Mouse (Mus musculus) CD8-positive naive resting alpha-beta T cell, adult 2 months (primary cell): ENCODE data around the gene Oprm1.
"Not testable (repeated sequence)": the region's sequence is repeated elsewhere in the genome, so short reads cannot be mapped to it uniquely, and the experiment has no call there.

ENCODE experiments used
- DNase-seq, 2 experiments: peaks; one replicate each; pipeline ENCODE4 v3.0.0; 2022; ENCODE audit warnings: low read depth in 2 of 2, low spot score in 2 of 2

The Oprm1 gene

DNA sequence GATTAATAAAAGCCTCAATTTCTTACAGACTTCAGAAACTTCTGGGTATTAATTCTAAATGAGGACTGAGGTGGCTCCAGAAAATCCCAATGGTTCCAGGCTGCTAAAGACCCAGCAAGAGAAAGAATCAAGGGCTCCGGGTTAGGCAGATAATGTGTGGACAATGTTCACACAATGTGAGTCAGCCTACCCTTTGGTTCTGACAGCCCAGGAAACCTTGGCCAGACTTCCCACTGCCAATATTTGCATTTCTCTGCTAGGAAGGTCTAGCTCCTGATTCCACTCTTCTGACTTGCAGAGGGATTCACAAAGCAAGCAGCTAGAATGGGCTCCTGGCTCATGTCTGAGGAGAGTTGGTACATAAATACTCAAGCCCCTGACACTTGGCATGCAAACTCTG lies 210.0 kb downstream of the Oprm1 start:
- no peak for DNase-seq

DNA sequence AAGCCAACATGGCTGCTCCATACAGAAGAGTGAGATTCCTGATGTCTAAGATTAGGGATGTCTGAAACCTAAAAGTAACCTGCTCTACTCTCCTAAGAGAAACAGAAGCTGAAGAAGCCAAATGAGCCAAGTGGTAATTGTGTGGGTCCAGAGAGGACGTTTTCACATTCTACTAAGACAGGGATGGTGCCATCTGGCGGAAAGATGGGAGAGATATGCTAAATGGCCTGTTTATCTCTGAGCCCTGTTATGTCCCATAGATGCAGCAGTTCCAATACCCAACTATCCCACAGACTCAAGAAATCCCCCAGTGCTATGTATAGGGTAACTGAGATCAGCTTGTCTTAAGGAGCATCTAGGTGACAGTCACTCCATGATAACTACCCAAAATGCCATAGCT lies 219.5 kb downstream of the Oprm1 start:
- DNase-seq = no peak

DNA sequence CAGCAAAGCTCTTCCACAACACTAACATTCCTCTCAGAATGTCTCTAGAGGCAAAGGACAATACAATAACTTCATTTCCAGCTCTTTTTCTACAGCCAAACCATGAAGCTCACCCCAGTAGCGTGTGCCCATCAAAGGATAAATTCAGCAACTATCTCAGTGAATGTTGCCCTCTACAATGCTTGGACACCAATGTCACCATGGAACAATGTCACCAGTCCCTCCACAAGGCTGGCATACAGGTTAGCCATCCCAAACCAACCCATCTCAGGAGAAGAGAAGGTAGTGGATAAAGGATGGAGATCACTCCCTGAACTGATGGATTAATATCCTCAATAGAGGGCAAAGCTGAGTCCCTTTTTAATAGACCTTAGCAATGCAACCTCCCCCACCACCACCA lies 220.4 kb downstream of the Oprm1 start:
- DNase-seq = no peak

GRCm38 (mm10) chr10:6979216-6979615 lies 220.9 kb downstream of the Oprm1 start:
- DNase-seq = no peak

- no peak for DNase-seq
These were observed 221.5 kb downstream of the Oprm1 start for GRCm38 (mm10) chr10:6979789-6980188.

GRCm38 (mm10) chr10:6980236-6980635 lies 221.9 kb downstream of the Oprm1 start:
- DNase-seq = no peak

DNA sequence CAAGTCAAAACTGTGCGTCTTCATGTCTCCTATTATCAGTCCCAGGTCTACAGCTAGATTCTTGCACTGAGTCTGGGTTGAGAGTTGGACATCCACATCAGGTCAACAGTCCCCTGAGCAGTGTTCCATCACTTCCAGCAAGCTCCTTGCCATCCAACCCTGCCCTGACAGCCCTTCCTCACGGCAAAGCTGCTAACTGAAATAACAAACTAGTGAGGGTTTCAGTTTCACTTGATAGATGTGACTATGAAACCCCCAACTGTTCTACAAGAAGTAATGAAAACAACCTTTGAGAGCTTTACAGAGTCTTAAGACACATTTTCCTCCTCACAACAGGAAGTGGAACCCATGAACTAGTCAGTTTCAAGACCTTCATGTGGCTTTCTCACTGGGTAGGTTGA lies 224.4 kb downstream of the Oprm1 start:
- peak; percentile 61 to 66 for DNase-seq

DNA sequence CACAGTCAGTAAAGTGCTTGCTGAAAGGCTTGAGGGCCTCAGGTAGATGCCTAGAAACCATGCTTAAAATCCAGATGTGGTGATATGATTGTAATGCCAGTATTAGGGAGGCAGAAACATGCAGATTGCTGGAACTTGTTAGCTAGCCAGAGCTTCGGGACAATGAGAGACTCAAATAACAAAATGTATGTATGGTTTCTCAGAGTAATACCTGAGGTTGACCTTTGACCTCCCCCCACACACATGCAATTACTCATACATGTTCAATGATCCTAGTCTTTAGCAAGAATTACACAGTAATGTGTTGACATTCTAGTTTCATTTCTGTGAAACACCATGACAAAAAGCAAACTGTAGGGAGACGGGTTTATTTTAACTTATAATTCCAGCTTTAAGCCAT lies 225.1 kb downstream of the Oprm1 start:
- DNase-seq = no peak

- DNase-seq = peak in 1 of 2 experiments; percentile 33
These were observed 227.9 kb downstream of the Oprm1 start for GRCm38 (mm10) chr10:6986246-6986645.

DNA sequence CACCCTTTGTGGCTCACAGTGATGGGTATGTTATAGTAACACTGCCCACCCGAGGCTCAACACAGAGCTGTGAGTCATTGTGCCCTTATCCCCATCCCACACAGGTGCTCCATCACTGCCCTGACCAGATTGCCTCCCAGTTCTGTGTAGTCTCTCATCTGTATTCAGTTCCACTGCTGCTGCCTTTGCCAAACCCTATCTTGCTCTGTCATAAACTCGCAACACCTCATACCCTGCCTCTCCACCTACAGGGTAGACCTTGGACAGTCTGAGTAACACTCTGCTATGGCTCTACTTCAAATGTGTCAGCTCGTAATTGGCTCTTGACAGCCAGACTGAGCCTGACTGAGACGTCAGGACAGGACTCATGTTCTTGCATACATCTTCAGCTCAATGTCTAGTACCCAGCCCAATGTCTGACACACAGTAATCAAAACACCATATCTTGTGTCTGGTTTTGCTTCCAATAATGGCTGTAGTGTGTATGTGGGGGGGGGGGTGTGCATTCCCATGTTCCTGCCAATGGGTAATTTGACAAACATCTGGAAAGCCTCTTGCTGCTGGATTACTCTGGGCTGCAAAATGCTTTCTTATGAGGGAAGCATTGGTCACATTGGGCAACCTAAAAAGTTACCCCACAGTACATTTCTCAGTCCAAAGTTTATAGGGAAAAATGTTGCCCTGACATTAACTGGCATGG lies 229.2 kb downstream of the Oprm1 start:
- DNase-seq = no peak

GRCm38 (mm10) chr10:6988555-6988954 lies 230.2 kb downstream of the Oprm1 start:
- DNase-seq = peak in 1 of 2 experiments; percentile 32

DNA sequence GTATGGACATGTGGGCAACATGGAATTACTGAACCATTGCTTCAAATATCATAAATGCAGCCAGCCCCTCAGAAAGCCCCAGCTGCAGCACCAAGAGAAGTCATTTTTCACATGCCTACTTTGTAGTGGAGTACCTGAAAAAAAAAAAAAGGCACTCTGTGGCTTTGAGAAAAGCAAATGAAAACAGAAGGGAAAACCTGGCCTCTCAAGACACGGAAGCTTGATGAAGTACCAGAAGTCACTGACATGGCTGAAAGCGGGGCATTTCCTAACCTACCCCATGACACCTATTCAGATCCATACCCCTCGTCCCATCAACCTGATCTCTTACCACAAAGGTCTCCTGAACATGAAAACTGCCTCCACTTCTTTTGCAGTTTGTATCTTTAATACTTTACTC lies 238.6 kb downstream of the Oprm1 start:
- DNase-seq = no peak

DNA sequence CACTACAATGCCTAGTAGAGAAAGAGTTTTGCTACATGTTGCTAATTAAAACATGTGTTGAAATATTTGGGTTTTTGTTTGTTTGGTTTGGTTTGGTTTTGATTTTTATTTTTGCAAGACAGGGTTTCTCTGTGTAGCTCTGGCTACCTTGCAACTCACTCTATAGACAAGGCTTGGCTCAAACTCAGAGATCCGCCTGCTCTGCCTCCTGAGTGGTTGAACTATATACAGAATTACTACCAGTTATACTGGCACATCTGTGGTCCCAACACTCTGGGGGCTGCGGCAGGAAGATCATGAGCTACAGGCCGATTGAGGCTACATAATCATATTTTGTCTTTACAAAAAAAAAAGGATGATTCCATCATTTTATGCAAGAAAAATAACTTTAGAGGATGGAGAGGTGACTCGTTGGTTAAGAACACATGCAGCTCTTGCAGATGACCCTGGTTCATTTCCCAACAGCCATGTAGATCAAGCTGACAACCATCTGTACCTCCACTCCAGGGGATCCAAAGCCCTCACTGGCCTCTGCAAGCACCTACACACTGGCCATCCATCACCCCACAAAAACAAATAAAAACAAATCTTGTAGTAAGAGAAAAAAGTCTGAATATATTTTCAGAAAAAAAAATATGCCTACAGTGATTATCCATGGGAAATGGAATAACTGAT lies 240.4 kb downstream of the Oprm1 start:
- DNase-seq = no peak

GRCm38 (mm10) chr10:6999355-6999754 lies 241.0 kb downstream of the Oprm1 start:
- DNase-seq = no peak

- DNase-seq = not testable (repeated sequence)
These were observed 245.6 kb downstream of the Oprm1 start for GRCm38 (mm10) chr10:7003898-7004297.

GRCm38 (mm10) chr10:7004980-7005538 lies 246.8 kb downstream of the Oprm1 start:
- no peak for DNase-seq

DNA sequence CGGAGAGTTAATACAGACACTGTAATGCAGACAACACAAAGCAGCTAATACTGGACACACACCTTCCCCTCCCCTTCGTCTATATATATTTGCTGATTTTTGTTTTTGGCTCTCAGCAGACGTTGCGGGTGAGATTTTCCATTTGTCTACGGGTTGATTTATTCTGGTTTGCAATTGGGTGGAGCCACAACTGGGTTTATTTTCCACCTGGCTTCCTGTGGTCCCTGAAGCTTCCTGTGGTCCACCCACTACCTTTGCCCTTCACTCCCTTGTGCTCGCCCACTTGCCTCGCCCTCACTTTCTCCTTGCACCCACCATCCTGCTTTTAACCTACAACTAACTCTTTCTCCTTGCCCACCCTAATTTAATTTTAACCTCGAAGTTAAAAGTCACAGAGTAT lies 252.2 kb downstream of the Oprm1 start:
- no peak for DNase-seq

DNA sequence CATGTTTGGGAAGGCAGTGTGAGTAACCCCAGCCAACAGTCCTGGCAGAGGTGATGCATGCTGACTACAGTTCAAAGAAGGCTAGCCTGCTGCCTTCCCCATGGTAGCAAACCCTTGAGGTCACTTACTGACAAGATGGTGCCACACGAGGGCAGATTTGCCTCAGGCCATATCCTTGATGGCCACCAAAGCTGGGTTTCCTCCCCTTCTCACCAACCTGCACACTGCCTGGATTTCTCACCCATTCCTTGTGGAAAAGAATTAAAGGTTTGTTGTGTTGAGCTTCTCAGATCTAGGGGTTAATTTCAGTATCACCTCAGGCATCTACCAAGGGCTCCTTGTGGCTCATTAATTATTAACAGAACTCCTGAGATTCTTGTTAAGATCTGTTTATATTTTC lies 256.9 kb downstream of the Oprm1 start:
- no peak for DNase-seq

DNA sequence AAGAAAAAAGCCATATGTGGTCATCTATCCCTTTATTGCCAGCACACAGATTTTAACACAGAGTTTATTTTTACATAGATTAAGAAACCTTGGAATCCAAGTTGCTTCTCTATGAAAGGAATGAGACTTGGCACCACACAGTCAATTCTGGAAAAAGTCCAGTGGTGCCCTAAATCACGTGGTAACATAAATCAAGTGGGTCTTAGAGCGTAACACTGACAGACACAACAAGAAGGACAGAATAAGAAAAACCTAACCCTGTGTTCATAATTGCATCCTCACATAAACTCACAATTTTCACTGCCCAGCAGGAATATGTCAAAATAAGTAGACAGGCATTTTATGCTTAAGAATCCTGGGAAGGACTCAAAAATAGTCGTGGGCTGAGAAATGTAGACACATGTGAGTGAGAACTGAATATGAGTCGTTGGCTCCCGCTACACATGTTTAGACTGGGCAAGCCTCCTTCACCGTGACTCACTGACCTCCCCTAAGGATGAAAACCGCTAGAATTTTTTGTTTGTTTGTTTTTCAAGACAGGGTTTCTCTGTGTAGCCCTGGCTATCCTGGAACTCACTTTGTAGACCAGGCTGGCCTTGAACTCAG lies 261.6 kb downstream of the Oprm1 start:
- DNase-seq = no peak

GRCm38 (mm10) chr10:7020551-7020950 lies 262.2 kb downstream of the Oprm1 start:
- no peak for DNase-seq

GRCm38 (mm10) chr10:7025028-7025427 lies 266.7 kb downstream of the Oprm1 start:
- DNase-seq = no peak

DNA sequence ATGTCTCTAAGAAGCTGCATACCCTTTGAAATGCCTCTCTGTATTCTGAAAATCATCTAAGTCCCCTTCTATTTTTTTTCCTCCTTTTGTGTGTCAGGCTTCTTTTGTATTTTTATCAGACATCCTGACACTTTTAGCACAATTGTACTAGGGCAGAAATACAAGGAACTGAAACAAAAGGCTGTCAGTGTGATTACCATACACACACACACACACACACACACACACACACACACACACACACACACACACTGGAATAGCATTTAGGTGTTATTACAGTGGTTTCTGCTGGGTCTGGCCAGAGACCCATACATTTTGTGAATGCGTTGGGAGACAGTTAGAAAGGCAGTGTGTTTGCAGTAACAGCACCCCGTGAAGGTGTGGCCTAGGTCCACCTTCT lies 275.2 kb downstream of the Oprm1 start:
- no peak for DNase-seq
